Mouse (Mus musculus) thymus, adult 2 months (tissue): ENCODE measurements around the gene Lama5.

Experiments used
- CTCF ChIP-seq: fragments of 200-500 bp; IDR thresholded peaks from 2 replicates; pipeline ENCODE4 v1.5.1; 2012; ENCODE audit warnings: mild to moderate bottlenecking, control low read depth, low read length, moderate library complexity, borderline replicate concordance; ENCODE audit not compliant: control insufficient read depth, poor library complexity, insufficient read depth; ENCODE audit errors: extremely low read depth
- POLR2A ChIP-seq: fragments of 200-500 bp; IDR thresholded peaks from 2 replicates; pipeline ENCODE4 v1.6.1; 2012; ENCODE audit warnings: mild to moderate bottlenecking, low read length, control low read depth, moderate library complexity; ENCODE audit not compliant: control insufficient read depth, poor library complexity, insufficient read depth; ENCODE audit errors: extremely low read depth

GRCm38 (mm10) chr2:180154796-180155195 is 70.9 kb downstream of the Lama5 start:
- TF ChIP-seq POLR2A (no peak), CTCF (no peak)
